Mouse (Mus musculus) stomach, postnatal 0 days (tissue): ENCODE measurements around the gene Lrpap1. TPM values are rescaled to one million over a fixed set of nuclear protein-coding genes. Genes with fewer than 3 reads are reported as not detected.
A peak's percentile ranks its signal among the peaks of the same experiment; 100 is the strongest.

ENCODE experiments used
- ATAC-seq: fragments of 200-750 bp; cut with Nextera tagmentation; 2 replicates; pipeline ENCODE4 v1.8.0; 2017; ENCODE audit not compliant: low FRiP score, low TSS enrichment
- DNase-seq: peaks from one replicate; pipeline ENCODE4 v3.0.0-alpha.2; 2016; ENCODE audit warnings: low spot score
- H3K27ac ChIP-seq: fragments of 300-500 bp; sonication (generic); replicated peaks from 2 replicates; pipeline ENCODE4 v1.5.1; 2014; ENCODE audit warnings: mild to moderate bottlenecking, control low read depth
- H3K27me3 ChIP-seq: fragments of 300-500 bp; sonication (generic); 2 replicates; pipeline ENCODE4 v1.6.1; 2014; ENCODE audit warnings: low read length; ENCODE audit not compliant: control insufficient read depth, insufficient read depth
- H3K36me3 ChIP-seq: fragments of 300-500 bp; sonication (generic); 2 replicates; pipeline ENCODE4 v1.6.1; 2014; ENCODE audit warnings: low read length, mixed read lengths; ENCODE audit not compliant: control insufficient read depth, insufficient read depth
- H3K4me1 ChIP-seq: fragments of 300-500 bp; sonication (generic); replicated peaks from 2 replicates; pipeline ENCODE4 v1.6.1; 2014; ENCODE audit warnings: antibody characterized with exemption; ENCODE audit not compliant: control insufficient read depth, insufficient read depth
- H3K4me2 ChIP-seq: fragments of 300-500 bp; sonication (generic); replicated peaks from 2 replicates; pipeline ENCODE4 v1.6.1; 2014; ENCODE audit warnings: low read depth, mild to moderate bottlenecking, control low read depth, moderate library complexity
- H3K4me3 ChIP-seq: fragments of 300-500 bp; sonication (generic); 2 replicates; pipeline ENCODE4 v1.5.1; 2014; ENCODE audit warnings: low read depth, low read length, control low read depth
- H3K9ac ChIP-seq: fragments of 300-500 bp; sonication (generic); 2 replicates; pipeline ENCODE4 v1.6.1; 2014; ENCODE audit warnings: mild to moderate bottlenecking, low read length, control low read depth, mixed read lengths
- H3K9me3 ChIP-seq: fragments of 300-500 bp; sonication (generic); 2 replicates; pipeline ENCODE4 v1.6.1; 2016; ENCODE audit warnings: low read length; ENCODE audit not compliant: control insufficient read depth
- CTCF ChIP-seq: IDR thresholded peaks from 2 replicates; pipeline ENCODE4 v1.5.1; 2016; ENCODE audit warnings: antibody characterized with exemption, low read depth, mild to moderate bottlenecking, moderate library complexity
- EP300 ChIP-seq: optimal IDR thresholded peaks from 2 replicates; pipeline ENCODE3; 2016; ENCODE audit warnings: antibody characterized with exemption
- WGBS: fragments of 180-500 bp; shearing (Covaris S2); extraction: QIAGEN DNeasy Blood & Tissue Kit; methylation state at CpG from one replicate; pipeline ENCODE4 v1.1.7; 2014; 5-methylcytosine and 5-hydroxymethylcytosine counted together
- polyA plus RNA-seq: library from polyadenylated mRNA; unstranded; fragments of >200 nt; fragmentation: Nextera tagmentation; extraction: Ambion mirVana; gene quantifications from 2 replicates; pipeline ENCODE4 v1.2.1, GENCODE M21; 2015

The Lrpap1 gene
- polyA plus RNA-seq = 101 and 116 TPM in 2 replicates

DNA sequence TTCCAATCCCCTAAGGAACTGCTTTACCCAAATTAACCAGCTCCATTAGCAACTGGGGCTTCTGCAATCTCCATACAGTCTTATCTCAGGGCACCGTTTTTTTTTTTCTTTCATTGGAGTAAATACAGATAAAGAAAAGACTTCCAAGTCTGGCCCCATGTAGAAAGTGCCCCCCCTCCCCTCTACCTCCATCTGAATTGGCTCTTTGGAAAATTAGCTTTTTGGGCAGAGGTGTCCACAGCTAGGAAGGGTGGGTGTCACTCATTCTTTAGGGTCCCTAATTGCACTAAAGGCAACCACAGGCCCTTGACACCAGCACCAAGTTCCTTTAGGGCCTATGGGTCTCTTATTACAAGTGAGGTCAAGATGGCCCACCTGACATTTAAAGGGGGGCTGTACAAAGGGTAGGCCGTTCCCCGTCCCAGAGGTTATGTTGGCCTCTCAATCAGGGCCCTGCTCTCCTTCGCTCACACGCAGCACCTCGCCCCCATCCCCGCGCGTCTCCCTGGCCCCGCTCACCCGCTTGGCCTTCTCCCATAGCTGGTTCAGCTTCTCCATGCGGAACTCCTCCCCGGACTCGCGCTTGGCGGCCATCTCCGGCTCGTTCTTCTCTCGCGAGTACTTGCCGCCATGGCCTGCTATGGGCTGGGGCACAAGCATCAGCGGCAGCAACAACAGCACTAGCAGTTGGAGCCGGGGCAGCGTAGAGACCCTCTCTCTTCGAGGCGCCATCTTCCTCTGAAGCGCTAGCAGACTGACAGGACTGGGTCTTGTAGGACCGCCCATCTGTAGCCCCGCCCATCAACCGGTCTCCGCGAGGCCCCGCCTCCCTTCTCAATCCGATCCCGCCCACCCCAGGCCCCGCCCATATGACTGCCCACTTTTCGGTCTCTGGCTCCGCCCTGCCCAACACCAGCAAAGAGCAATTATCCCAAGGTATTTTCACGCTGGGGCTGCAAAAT is at the start of gene Lrpap1:
TSS of gene Lrpap1 (minus strand) at position 807 of the 962 bp plus-strand sequence.
- H3K4me3 ChIP-seq = peak within 1 kb of the TSS; percentile 77
- peak; percentile 94 for ATAC-seq
- H3K4me2 ChIP-seq = peak within 1 kb of the TSS; percentile 71
- peak within 1 kb of the TSS; percentile 81 for H3K9ac ChIP-seq
- DNase-seq = peak; percentile 97
- under 1% methylated on average over 35 of the region's 39 CpGs for WGBS
- peak within 1 kb of the TSS; percentile 83 for H3K27ac ChIP-seq
- TF ChIP-seq EP300 (no peak), CTCF (no peak; the same call in 1 of the 2 replicates)
- H3K9me3 ChIP-seq = no peaks in the 10 kb centered on the region
- H3K27me3 ChIP-seq = no peaks in the 10 kb centered on the region
- peaks cover 8% of the 10 kb centered on the region for H3K4me1 ChIP-seq
- H3K36me3 ChIP-seq = peaks cover 19% of the 10 kb centered on the region

DNA sequence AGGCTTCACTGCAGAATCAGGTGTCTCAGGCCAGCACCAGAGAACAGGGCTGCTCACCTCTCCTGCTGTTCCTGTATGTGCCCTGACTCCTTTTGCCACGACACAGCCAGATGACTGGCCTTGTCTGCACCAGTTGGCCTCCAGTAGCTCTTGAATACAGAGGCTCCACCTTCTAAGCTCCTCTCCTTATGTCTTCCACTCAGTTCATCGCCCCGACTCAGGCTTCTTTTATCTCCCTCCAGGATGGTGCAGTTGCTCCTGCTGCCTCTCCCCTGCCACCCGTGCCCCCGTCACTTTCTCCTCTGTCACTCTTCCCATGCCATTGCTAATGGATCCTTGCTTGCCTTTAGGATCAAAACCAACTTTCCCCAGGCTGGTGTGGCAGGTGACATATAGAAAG is 44.4 kb upstream of the Lrpap1 start:
- no peaks in the 10 kb centered on the region for H3K27me3 ChIP-seq
- 77% methylated on average over 5 of the region's 5 CpGs for WGBS
- no peak for DNase-seq
- no peak for ATAC-seq
- no peaks in the 10 kb centered on the region for H3K36me3 ChIP-seq
- H3K9ac ChIP-seq = no peak overlapping the region
- H3K4me2 ChIP-seq = no peak overlapping the region
- no peak overlapping the region for H3K27ac ChIP-seq
- H3K9me3 ChIP-seq = no peaks in the 10 kb centered on the region
- H3K4me3 ChIP-seq = no peak overlapping the region
- no peaks in the 10 kb centered on the region for H3K4me1 ChIP-seq
- TF ChIP-seq EP300 = no peak
- no peak for TF ChIP-seq CTCF

DNA sequence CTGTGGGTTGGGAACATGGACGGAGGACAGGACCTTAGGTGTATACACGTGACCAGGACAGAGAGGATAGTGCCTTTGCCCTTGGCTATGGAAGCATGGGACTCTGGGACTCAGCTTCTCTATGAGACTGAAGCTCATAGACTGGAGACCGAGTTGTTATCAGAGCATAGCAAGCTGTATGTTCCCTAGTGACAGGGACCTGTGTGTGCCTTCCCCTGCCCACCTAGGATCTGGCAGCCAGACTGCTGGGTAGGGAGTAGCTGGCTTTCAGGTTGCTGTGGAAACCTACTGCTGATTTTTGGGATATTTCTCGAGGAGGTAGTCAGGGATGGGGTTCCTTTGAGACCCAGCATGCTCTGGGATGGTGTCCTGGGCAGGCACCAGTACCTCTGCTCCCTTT is 44.0 kb upstream of the Lrpap1 start:
- Histone ChIP-seq H3K4me2 (no peak overlapping the region), H3K4me3 (no peak overlapping the region), H3K4me1 (no peaks in the 10 kb centered on the region), H3K9ac (no peak overlapping the region), H3K9me3 (no peaks in the 10 kb centered on the region), H3K27me3 (no peaks in the 10 kb centered on the region), H3K36me3 (no peaks in the 10 kb centered on the region), H3K27ac (no peak overlapping the region)
- no peak for DNase-seq
- ATAC-seq = no peak
- TF ChIP-seq EP300 = no peak
- no peak for TF ChIP-seq CTCF
- 68% methylated on average over 4 of the region's 4 CpGs for WGBS

- H3K4me3 ChIP-seq = no peak overlapping the region
- no peaks in the 10 kb centered on the region for H3K27me3 ChIP-seq
- no peak for ATAC-seq
- WGBS = 65% methylated on average over 8 of the region's 8 CpGs
- H3K27ac ChIP-seq = no peak overlapping the region
- no peaks in the 10 kb centered on the region for H3K9me3 ChIP-seq
- H3K4me1 ChIP-seq = no peaks in the 10 kb centered on the region
- no peak overlapping the region for H3K4me2 ChIP-seq
- no peak for TF ChIP-seq CTCF
- no peak for TF ChIP-seq EP300
- DNase-seq = no peak
- H3K36me3 ChIP-seq = no peaks in the 10 kb centered on the region
- H3K9ac ChIP-seq = no peak overlapping the region
Observed at GRCm38 (mm10) chr5:35147963-35148767, 42.6 kb upstream of the Lrpap1 start.

DNA sequence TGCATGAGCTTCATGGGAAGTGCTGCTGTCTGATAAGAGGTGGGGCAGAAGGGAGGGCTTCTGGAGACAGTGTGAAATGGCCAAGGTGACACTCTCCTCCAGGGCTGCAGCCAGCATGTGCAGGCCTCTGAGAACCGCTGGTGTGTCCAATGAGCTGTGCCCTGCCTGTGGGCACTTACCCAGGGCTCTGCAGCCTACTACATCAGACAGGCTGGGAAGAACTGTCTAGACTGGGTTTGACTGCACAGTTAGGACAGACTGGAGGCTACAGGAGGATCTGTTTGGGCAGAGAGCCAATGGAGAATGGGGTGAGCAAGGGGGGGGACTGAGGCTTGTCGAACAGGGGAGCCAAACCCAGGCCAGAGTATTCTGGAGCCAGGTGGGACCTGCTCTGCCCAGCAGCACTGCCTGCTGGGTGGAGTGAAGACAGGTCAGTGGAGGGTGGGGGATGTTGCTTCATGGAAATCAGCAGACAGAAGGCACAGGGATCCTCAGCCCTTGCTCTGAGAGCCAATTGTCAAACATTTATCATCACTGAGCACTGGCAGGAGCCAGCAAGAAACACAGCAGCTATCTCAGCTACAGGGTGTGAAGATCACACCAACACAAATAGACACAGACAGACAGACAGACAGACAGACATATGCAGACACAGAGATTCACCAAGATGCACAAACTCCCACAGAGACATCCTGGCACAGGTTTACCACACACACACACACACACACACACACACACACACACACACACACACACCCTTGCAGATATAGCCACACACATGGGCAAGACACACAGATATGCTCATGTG is 41.8 kb upstream of the Lrpap1 start:
- 12% methylated on average over 2 of the region's 2 CpGs for WGBS
- Histone ChIP-seq H3K9ac (no peak overlapping the region), H3K27me3 (no peaks in the 10 kb centered on the region), H3K4me2 (no peak overlapping the region), H3K9me3 (no peaks in the 10 kb centered on the region), H3K36me3 (no peaks in the 10 kb centered on the region), H3K4me3 (no peak overlapping the region), H3K4me1 (no peaks in the 10 kb centered on the region), H3K27ac (no peak overlapping the region)
- no peak for TF ChIP-seq CTCF
- ATAC-seq (peak; percentile 16; the same call in 1 of the 2 replicates), DNase-seq (no peak)
